Mouse (Mus musculus): Measurements from ENCODE around the gene Klhl10. TPM values are rescaled to one million over a fixed set of nuclear protein-coding genes. Genes with fewer than 3 reads are reported as not detected.

Gene Klhl10
- 0.39 and 0.55 TPM in 2 replicates for polyA plus RNA-seq (2015; fragmentation: Nextera tagmentation; extraction: Ambion mirVana)

DNA sequence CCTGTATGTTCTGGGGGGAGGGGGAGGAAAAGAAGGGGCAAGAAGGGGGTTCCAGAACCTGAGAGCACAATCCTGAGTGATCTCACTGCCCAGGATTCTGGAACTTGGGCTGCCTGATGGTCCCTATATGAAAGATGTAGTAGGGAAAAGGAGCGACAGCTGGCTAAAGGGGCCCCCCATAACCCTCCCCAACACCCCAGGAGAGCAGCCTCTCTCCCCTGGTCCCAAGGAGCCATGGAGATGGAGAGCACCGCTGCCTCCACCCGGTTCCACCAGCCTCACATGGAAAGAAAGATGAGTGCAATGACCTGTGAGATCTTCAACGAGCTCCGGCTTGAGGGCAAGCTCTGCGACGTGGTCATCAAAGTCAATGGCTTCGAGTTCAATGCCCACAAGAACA, at the start of gene Klhl10, which contains the start of gene Nt5c3b:
TSS of gene Klhl10 (plus strand) at position 121 of the 400 bp plus-strand sequence.
TSS of gene Nt5c3b (minus strand) at position 12 of the 400 bp plus-strand sequence.
- DNase-seq (ENCODE audit: low spot score): no peak

DNA sequence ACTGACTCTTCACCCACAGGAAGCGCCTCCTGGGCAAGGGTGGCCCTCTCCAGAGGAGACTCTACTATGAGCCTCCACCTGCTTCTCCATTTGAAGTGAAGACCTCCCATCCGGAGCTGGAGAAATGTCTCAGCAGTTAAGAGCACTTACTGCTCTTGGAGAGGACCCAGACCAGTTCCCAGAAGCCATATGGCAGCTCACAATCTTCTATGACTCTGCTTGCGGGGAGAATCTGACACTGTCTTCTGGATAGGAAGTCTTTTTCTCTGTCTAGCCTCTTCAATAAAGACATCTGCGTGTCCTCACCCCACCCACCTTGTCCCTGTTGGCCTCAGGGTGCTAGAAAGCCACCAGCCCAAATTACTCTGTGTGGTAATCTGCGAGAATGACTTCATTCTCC, 48.8 kb upstream of the Klhl10 start:
- DNase-seq (ENCODE audit: low spot score): no peak

DNA sequence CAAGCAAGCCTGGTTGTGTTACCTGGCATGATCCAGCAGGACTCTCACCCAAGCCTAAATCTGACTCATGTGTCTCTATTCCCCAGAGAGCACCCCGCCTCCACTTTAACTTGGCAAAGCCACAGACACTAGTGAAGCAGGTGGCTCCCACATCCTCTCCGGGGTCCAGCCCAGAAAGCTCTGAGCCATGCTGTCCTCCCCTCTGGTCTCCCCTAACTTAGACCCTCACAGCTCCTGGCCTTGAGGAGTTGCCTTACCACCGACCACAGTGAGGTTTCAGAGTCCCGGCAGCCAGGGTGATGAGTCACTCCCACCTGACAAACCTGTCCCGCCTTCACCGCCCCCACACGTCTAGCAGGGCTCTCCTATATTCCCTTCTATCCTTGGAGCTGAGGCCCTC, 48.0 kb upstream of the Klhl10 start:
- no peak for DNase-seq (ENCODE audit: low spot score)

DNA sequence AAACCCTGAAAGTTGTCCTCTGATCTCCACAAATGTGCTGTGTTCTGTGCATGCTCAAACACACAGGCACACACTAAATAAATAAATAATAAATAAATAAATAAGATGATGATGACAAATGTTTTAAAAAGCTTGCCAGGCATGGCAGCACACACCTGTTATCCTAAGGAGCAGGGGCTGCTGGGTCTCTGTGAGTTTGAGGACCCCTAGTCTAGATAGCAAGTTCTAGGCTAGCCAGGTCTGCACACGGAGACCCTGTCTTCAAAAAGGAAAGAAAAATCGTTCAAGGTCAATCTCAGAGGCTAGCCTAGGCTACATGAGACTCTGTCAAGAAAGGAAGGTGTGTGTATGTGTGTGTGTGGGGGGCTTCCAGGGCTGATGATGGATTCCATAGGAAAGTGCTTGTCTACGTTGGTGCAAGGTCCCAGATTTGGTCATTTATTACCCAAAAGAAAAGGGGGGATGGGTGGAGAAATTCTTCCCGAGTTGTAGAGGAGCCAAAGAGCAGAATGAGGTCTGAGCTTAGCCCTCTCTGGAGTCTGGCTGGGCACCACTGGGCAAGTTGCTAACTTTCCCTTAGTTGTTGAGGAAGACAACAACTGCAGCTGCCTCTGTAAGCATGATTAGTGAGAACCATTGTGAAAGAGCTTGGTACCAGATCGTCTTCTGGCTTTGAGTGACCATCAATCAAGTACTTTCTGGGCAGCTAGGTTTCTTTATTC, 47.2 kb upstream of the Klhl10 start:
- no peak for DNase-seq (ENCODE audit: low spot score)

DNA sequence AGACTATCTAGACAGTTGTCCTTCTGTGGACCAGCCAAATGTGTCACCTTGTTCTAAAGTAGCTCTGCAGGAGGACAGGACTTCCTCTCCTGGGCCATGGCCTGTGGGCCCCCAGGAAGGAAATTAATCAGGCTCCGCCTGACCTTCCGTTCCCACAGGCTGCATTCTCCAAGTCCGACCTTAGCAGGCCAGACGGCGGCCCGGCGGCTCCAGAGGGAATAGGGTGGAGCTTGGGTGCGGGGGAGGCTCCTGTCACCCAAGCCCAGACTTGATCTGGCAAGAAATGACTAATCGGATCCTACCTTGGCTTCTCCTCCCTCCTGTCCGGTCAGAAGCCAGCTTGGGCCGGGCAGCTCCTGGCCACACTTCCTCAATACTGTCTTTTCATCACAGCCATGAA, 46.5 kb upstream of the Klhl10 start:
- DNase-seq (ENCODE audit: low spot score): no peak

- no peak for DNase-seq (ENCODE audit: low spot score)
Measured at GRCm38 (mm10) chr11:100395861-100396631, 45.7 kb upstream of the Klhl10 start.

DNA sequence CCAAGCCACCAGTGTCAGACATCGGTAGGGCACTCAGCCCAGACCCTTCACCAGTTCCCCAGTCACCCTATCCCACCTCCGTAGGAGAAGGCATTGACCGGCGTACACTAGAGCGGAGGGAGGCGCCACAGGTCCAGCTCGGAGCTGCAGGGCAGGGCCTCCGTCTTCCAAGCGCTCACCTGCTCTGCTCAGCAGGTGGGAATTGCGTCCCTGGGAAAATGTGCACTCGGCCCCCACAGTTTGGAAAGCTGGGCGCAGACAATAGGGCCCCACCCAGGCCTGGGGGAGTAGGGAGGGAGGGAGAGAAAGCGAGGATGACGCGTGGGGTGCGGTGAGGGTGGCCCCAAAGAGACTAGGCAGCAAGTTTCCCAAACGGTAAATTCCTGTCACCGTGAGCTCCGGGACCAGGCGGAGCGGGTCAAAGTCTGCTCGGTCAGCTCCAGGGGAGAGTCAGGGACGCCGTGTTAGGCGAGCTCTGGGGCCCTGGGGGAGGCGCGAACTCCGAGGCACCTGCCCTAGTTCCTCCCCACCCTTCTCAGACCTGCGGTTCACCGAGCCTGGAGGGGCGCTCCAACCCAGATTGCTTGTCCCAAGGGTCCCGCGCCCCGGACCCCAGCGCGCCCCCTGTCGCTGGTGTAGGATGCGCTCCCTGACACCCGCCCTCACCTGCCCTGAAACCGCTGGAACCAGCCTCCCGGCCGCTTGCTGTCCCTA, 44.7 kb upstream of the Klhl10 start:
- DNase-seq (ENCODE audit: low spot score): no peak

DNA sequence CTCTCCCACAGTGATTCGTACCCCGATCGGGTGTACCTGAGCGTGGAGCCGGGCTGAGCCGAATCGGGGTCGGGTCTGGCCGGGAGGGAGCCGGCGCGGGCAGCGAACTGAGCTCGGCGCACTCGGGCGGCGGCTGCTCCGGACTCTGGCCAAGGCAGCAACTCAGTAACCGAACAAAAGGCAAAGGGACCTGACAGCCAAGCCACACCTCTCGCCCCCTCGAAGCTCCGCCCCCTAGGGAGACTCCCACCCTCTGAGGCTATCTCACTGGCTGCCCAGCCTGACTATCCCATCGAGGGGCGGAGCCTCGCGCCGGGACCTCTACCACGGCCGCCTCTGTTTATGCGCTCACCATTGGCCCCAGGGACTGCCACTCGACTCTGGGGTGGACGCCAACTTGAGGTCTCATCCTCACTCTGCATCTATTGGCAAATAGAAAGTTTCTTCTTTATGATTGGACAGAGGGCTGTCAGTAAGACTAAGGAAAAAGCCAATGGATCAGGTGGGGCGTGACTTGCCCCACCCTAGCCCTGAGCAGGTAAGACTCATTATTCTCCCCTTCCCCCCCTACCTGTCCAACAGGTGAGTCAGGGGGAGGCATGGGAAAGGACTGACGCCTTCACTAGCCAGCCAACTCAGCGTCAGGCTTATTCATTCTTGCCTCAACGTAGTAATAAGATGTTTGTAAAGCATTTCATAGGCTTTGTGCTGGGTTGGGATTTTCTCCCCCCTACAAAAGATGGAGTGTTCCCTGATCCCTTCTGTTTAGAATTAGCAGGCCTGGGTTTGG, 43.9 kb upstream of the Klhl10 start, which contains the start of gene Jup:
TSS of gene Jup (minus strand) at position 164 of the 790 bp plus-strand sequence.
- DNase-seq (ENCODE audit: low spot score): peak; percentile 98

DNA sequence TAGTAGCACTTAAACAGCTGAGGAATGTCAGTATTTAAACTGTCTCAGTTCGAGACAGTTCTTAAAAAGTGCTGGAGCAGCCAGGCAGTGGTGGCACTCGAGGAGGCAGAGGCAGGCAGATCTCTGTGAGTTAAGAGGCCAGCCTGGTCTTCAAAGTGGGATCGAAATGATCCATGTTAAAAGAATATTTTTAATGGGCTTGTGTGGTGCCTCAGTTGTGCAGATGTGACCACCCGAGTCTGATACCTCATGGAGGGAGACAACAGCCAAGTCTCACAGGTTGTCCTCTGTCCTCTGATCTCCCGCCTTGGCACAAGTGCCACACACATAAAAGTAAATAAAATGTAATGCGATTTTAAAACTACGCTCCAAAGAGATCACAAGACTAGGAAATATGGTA, 43.2 kb upstream of the Klhl10 start:
- DNase-seq (ENCODE audit: low spot score): no peak

GRCm38 (mm10) chr11:100399320-100399719, 42.4 kb upstream of the Klhl10 start:
- DNase-seq (ENCODE audit: low spot score): peak; percentile 73

DNA sequence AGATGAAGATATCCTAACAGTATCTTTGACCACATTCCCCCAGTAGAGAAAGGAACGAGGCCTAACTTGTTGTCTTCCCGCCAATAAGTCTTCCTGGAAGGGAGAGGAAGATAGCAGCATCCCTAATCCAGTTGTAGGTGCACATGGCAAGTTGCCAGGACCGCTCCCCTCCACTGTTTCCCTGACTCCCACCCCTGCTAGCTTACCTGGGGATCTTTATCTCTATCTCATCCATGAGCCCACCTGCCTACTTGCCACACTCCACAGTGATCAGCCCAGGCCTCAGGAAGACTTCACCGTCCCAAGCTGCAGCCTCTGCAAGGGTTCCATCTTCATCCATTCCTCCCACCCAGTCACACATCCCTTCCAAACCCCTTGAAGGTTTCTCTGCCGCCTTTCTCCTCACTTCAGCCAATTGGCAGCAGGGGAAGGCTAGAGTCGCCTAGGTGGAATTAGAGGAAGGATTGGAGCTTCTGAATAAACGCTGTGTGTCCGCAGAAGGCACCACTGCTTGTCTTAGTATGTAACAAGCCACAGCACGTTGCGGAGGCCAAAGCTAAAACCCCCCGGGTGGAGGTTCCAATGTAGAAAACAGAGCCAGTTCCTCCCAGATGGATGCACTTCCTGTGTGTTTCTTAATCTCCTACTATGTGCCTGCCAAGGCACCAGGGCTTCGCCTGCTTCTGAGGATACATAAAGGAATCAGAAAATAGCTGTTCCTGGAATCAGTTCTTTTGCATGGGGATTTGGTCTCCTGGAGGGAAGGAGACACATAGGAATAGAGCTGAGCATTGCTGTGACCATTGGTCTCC, 41.8 kb upstream of the Klhl10 start:
- DNase-seq (ENCODE audit: low spot score): no peak

GRCm38 (mm10) chr11:100400842-100401241, 40.9 kb upstream of the Klhl10 start:
- DNase-seq (ENCODE audit: low spot score): no peak

DNA sequence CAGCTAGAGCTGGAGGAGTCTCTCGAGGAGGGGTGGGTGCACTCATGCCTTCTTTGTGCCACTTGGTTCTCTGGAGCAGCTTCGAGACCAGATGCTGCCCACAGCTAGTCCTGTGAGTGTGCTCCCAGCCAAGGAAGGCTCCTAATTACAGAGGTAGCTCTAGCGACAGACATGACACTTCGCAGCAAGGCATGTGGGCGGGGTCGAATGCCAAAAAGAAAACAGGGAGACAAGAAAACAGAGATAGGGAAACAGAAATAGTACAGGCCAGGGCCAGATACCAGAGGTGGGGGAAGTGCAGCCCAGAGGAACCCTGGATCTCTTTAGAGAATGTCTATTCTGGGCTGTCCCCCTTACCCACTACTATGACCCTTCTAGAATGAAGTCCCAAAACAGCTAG, 39.5 kb upstream of the Klhl10 start:
- DNase-seq (ENCODE audit: low spot score): no peak

- no peak for DNase-seq (ENCODE audit: low spot score)
Measured at GRCm38 (mm10) chr11:100402682-100403081, 39.0 kb upstream of the Klhl10 start.

DNA sequence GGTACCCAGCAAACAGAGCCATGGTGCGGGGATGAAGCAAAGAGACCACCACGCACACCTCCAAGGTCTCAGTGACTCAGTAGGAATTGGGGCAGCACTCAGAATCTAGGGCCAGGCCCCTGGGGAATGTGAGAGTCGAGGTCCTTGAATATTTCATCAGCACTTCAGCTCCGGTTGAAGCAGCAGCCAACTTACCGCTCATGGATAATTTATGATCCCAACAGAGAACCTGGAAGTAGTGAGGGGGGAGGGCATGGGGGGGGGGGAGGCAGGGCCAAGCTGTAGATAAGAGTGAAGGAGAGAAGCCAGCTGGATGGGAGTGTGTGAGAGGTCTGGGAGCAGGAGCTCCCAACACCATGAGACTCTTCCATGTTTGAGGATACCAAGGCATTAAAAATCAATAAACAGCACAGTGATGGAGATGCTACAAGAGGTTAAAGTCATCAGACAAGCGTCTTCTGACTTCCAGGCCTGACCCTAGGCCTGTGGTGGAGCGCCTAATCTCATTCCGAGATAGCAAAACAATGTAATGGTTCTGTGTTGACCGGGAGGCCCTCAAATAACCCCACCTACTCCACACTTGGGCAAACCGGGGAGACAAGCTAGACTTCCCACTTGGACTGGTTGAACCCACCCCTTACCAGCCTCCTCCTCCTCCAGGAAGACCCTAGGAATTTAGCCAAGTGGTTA, 38.1 kb upstream of the Klhl10 start:
- DNase-seq (ENCODE audit: low spot score): no peak

DNA sequence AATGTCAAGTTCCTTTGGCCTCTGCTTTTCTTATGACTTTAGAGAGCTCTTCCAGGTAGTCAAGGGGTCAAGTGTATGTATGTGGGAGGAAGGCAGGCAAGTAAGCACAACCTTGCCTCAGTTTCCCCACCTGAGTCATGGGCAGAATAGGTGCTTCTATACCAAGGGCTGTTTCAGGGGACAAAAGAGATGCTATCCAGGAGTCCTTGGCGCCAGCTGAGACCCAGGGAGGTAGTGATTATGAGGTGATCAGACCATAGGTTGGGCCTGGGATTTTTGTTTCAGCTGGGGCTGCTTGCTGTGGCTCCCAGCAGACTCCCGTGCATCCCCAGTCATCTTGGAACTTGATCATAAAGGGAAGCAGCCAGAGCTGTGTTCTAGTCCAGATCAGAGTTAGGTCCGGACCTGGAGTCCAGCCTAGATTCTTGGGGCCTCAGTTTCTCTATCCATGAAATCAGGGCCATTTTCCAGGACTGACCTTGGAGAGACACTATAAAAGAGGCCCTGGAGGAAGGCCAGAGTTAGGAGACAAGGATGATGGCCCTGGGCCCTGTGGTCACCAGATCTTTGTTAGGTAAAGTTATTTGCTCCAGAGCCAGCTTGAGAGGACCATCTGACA, 37.2 kb upstream of the Klhl10 start:
- DNase-seq (ENCODE audit: low spot score): no peak

GRCm38 (mm10) chr11:100406273-100406672, 35.4 kb upstream of the Klhl10 start:
- no peak for DNase-seq (ENCODE audit: low spot score)

DNA sequence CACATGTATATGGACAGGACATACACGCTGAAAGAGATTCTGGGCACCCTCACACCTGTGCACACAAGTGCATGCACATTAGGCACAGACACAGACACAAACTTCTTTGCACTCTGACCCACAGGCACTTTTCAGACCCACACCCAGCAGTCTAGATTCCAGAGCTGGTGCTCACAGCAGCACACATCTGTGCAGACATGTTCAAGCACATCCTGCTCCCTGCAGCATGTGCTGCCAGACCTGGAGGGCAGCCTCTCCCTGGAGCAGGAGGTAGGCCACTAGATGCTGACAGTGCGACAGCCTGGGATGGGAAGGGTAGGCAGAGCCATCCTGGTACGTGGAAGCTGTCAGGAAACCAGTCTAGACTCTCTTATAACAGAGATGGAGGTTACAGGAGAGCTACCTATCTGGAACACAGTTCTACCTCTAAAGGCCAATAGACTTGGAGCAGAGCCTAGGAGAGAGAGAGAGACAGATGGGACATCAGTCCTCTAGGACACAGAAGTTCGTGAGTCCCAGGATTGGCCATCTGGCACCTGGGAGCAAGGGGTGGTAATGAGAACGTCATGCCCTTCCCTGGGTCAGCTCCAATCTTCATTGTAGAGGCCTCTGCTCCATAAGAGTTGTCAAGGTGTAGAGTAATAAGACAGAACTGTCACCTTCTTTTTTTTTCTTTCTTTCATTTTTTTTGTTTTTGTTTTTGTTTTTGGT, 34.6 kb upstream of the Klhl10 start:
- no peak for DNase-seq (ENCODE audit: low spot score)

Data from thymus, postnatal 0 days (tissue).